Mouse (Mus musculus) heart, adult 2 months (tissue): ENCODE measurements around the gene Zpbp2.

Source experiments
- CTCF ChIP-seq: fragments of 200-600 bp; IDR thresholded peaks from 2 replicates; pipeline ENCODE4 v1.8.1; 2022; ENCODE audit warnings: antibody characterized with exemption, mild to moderate bottlenecking, moderate library complexity
- EP300 ChIP-seq: fragments of 200-500 bp; IDR thresholded peaks from 2 replicates; pipeline ENCODE4 v1.6.1; 2011; ENCODE audit warnings: low read depth, low read length, control low read depth; ENCODE audit not compliant: insufficient read depth
- POLR2A ChIP-seq: fragments of 200-500 bp; IDR thresholded peaks from 2 replicates; pipeline ENCODE4 v1.6.1; 2011; ENCODE audit warnings: mild to moderate bottlenecking, low read depth, low read length, control low read depth; ENCODE audit not compliant: insufficient read depth

DNA sequence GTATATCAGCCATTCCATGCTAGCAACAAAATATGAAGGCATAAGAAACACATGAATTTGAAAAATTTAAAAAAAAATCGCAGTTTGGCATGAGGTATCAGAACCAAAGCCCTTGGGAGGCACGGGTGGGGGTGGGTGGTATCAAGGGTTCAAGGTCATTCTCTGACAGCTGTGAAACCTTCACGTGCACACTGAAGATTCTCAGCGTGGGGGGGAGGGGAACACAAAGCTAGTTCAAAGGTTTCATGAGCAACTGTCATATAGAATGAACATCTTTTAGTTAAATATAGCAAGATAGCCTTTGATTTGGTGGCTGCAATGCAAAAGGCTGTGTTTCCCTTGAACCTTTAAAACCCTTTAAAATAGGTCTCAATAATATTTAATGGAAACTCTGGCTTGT is 25.8 kb upstream of the Zpbp2 start:
- TF ChIP-seq POLR2A: no peak
- TF ChIP-seq CTCF: no peak
- no peak for TF ChIP-seq EP300
